Mouse (Mus musculus): ENCODE results near the gene Cyp2c68. TPM values are rescaled to one million over a fixed set of nuclear protein-coding genes. Genes with fewer than 3 reads are reported as not detected.
"Not testable (repeated sequence)": the region's sequence is repeated elsewhere in the genome, so short reads cannot be mapped to it uniquely, and the experiment has no call there.

The Cyp2c68 gene
- 1.9 and 31.3 TPM in 2 replicates for total RNA-seq (2021)
- long read RNA-seq, experiment 1, result 0 reads
- long read RNA-seq, experiment 2, transcript Cyp2c68-201 (9 exons, 1,724 nt), result major isoform, 24 of 30 reads
- long read RNA-seq, experiment 2, partial matches to known transcripts, result 3 of 30 reads
- long read RNA-seq, experiment 2, other reads (novel, unspliced or antisense), result 3 of 30 reads

- no peak for DNase-seq
Observed at GRCm38 (mm10) chr19:39740920-39741319, at the start of gene Cyp2c68. Gene Cyp2c68, minus strand, starts transcription at chr19:39741054.

- DNase-seq, result not testable (repeated sequence)
Observed at GRCm38 (mm10) chr19:39785458-39785857, 44.6 kb upstream of the Cyp2c68 start.

GRCm38 (mm10) chr19:39745357-39745756 lies 4.5 kb upstream of the Cyp2c68 start:
- DNase-seq, result no peak

GRCm38 (mm10) chr19:39744361-39744760 lies 3.5 kb upstream of the Cyp2c68 start:
- DNase-seq, result not testable (repeated sequence)

- not testable (repeated sequence) for DNase-seq
Observed at GRCm38 (mm10) chr19:39711116-39711515, 29.7 kb downstream of the Cyp2c68 start.

- not testable (repeated sequence) for DNase-seq
Observed at GRCm38 (mm10) chr19:39665650-39666049, 75.2 kb downstream of the Cyp2c68 start.

GRCm38 (mm10) chr19:39652381-39652780 lies 88.5 kb downstream of the Cyp2c68 start:
- DNase-seq, result no peak

GRCm38 (mm10) chr19:39648938-39649337 lies 91.9 kb downstream of the Cyp2c68 start, which contains the start of gene Cyp2c67:
Gene Cyp2c67, minus strand, starts transcription at chr19:39649051.
- no peak for DNase-seq

- no peak for DNase-seq
Observed at GRCm38 (mm10) chr19:39647519-39647918, 93.3 kb downstream of the Cyp2c68 start.

- not testable (repeated sequence) for DNase-seq
Observed at GRCm38 (mm10) chr19:39644551-39644950, 96.3 kb downstream of the Cyp2c68 start.

Other genes with a start within 250 kb of the Cyp2c68 start
- gene Cyp2c39, start 230.2 kb downstream of the Cyp2c68 start, total RNA-seq (2021), result 0.48 TPM in 1 of 2 replicates, not detected in the other
- gene Cyp2c67, start 92.0 kb downstream of the Cyp2c68 start, total RNA-seq (2021), result 3.2 TPM in 1 of 2 replicates, not detected in the other
- 10.1 TPM in 1 of 2 replicates, not detected in the other for gene Cyp2c40, start 71.8 kb upstream of the Cyp2c68 start, total RNA-seq (2021)
- 0.49 and 15.5 TPM in 2 replicates for gene Cyp2c69, start 145.7 kb upstream of the Cyp2c68 start, total RNA-seq (2021)